15 mouse cellular contexts compared by ENCODE assay signal in genomic region chr17:31270246-31270645, GRCm38 (mm10).
"Had no signal": no experiment of that assay in that cellular context is flagged by ENCODE, and none has a peak within 500 bp of the region (broad histone marks: within the 10 kb centered on the region; RNA-seq: fewer than 3 reads in every experiment).

No protein-coding gene starts in this region.

- H3K27me3 ChIP-seq: limb, embryonic 15.5 days; liver, embryonic 13.5 days; lung, embryonic 15.5 days; neural tube, embryonic 13.5 days had no signal

- H3K36me3 ChIP-seq: limb, embryonic 15.5 days; liver, embryonic 13.5 days; lung, embryonic 15.5 days; neural tube, embryonic 13.5 days had no signal

- H3K4me2 ChIP-seq: limb, embryonic 15.5 days; liver, embryonic 13.5 days; lung, embryonic 15.5 days; midbrain, embryonic 11.5 days; neural tube, embryonic 13.5 days had no signal

- H3K9ac ChIP-seq: limb, embryonic 15.5 days; liver, embryonic 13.5 days; liver, postnatal 0 days; lung, embryonic 15.5 days; neural tube, embryonic 13.5 days had no signal

- H3K4me1 ChIP-seq: lung, embryonic 15.5 days; neural tube, embryonic 13.5 days had no signal

- H3K4me3 ChIP-seq: limb, embryonic 15.5 days; liver, embryonic 13.5 days; lung, embryonic 15.5 days; megakaryocyte, embryonic 14.5 days; neural tube, embryonic 13.5 days had no signal

- DNase-seq: layer of hippocampus, postnatal 36 days; liver, embryonic 13.5 days; liver, postnatal 0 days; lung, postnatal 14 days; retina, postnatal 1 day; right cerebral cortex, postnatal 4 days; spleen, adult 18-20 months; thymus, postnatal 36 days had no signal

- H3K27ac ChIP-seq: limb, embryonic 15.5 days; liver, embryonic 13.5 days; lung, embryonic 15.5 days; macrophage; neural tube, embryonic 13.5 days had no signal

- ATAC-seq: liver, postnatal 0 days; midbrain, embryonic 16.5 days had no signal

- H3K9me3 ChIP-seq: limb, embryonic 15.5 days; liver, embryonic 13.5 days; lung, embryonic 15.5 days; neural tube, embryonic 13.5 days had no signal
